Mouse (Mus musculus) forebrain, embryonic 14.5 days (tissue): Measurements from ENCODE around the gene Klhdc1. TPM values are rescaled to one million over a fixed set of nuclear protein-coding genes. Genes with fewer than 3 reads are reported as not detected.

ENCODE experiments used
- ATAC-seq: fragments of 200-750 bp; cut with Nextera tagmentation; 2 replicates; pipeline ENCODE4 v1.8.0; 2017; ENCODE audit warnings: mild to moderate bottlenecking, moderate library complexity
- DNase-seq: peaks from one replicate; pipeline ENCODE4 v3.0.0-alpha.2; 2015; ENCODE audit warnings: low spot score
- H3K27ac ChIP-seq: fragments of 300-500 bp; sonication (generic); 2 replicates; pipeline ENCODE4 v1.5.1; 2014; ENCODE audit warnings: low read depth, mild to moderate bottlenecking, control low read depth, low read length, moderate library complexity
- H3K27me3 ChIP-seq: fragments of 300-500 bp; sonication (generic); replicated peaks from 2 replicates; pipeline ENCODE4 v1.6.1; 2014; ENCODE audit warnings: low read length, control low read depth, mixed read lengths; ENCODE audit not compliant: control insufficient read depth, insufficient read depth
- H3K36me3 ChIP-seq: fragments of 300-500 bp; sonication (generic); 2 replicates; pipeline ENCODE4 v1.6.1; 2014; ENCODE audit warnings: low read length, control low read depth; ENCODE audit not compliant: control insufficient read depth, insufficient read depth
- H3K4me1 ChIP-seq: fragments of 300-500 bp; sonication (generic); 2 replicates; pipeline ENCODE4 v1.6.1; 2014; ENCODE audit warnings: antibody characterized with exemption, low read length, control low read depth; ENCODE audit not compliant: control insufficient read depth, insufficient read depth
- H3K4me2 ChIP-seq: fragments of 300-500 bp; sonication (generic); 2 replicates; pipeline ENCODE4 v1.6.1; 2014; ENCODE audit warnings: mild to moderate bottlenecking, control low read depth, low read length
- H3K4me3 ChIP-seq: fragments of 300-500 bp; sonication (generic); 2 replicates; pipeline ENCODE4 v1.5.1; 2014; ENCODE audit warnings: low read depth, low read length, control low read depth
- H3K9ac ChIP-seq: fragments of 300-500 bp; sonication (generic); 2 replicates; pipeline ENCODE4 v1.6.1; 2014; ENCODE audit warnings: mild to moderate bottlenecking, low read length, control low read depth, moderate library complexity
- H3K9me3 ChIP-seq: fragments of 300-500 bp; sonication (generic); replicated peaks from 2 replicates; pipeline ENCODE4 v1.6.1; 2016; ENCODE audit warnings: low read length, control low read depth, mixed read lengths; ENCODE audit not compliant: control insufficient read depth
- WGBS: fragments of 180-500 bp; shearing (Covaris S2); extraction: QIAGEN DNeasy Blood & Tissue Kit; methylation state at CpG from one replicate; pipeline ENCODE4 v1.1.7; 2014; 5-methylcytosine and 5-hydroxymethylcytosine counted together
- polyA plus RNA-seq: library from polyadenylated mRNA; unstranded; fragments of >200 nt; fragmentation: Nextera tagmentation; extraction: Ambion mirVana; gene quantifications from 2 replicates; pipeline ENCODE4 v1.2.1, GENCODE M21; 2014

Gene Klhdc1
- polyA plus RNA-seq, 1 experiment from 2014 or later, result 11.9 TPM

- Histone ChIP-seq H3K27me3 (no peaks in the 10 kb centered on the region), H3K4me1 (no peaks in the 10 kb centered on the region), H3K9ac (no peak overlapping the region), H3K9me3 (no peaks in the 10 kb centered on the region), H3K36me3 (no peaks in the 10 kb centered on the region), H3K27ac (no peak overlapping the region), H3K4me2 (no peak overlapping the region), H3K4me3 (no peak overlapping the region)
- DNase-seq, result no peak
- ATAC-seq, result no peak
- 92% methylated on average over 4 of the region's 4 CpGs for WGBS
These were observed 8.8 kb downstream of the Klhdc1 start for GRCm38 (mm10) chr12:69249766-69250165.

- Histone ChIP-seq H3K4me3 (no peak overlapping the region), H3K27me3 (no peaks in the 10 kb centered on the region), H3K4me1 (no peaks in the 10 kb centered on the region), H3K4me2 (no peak overlapping the region), H3K27ac (no peak overlapping the region), H3K9me3 (no peaks in the 10 kb centered on the region), H3K36me3 (no peaks in the 10 kb centered on the region), H3K9ac (no peak overlapping the region)
- DNase-seq, result no peak
- no peak for ATAC-seq
- WGBS, result 78% methylated on average over 8 of the region's 8 CpGs
These were observed 9.8 kb downstream of the Klhdc1 start for GRCm38 (mm10) chr12:69250756-69251155.

GRCm38 (mm10) chr12:69253806-69254205 is 12.8 kb downstream of the Klhdc1 start:
- DNase-seq (no peak), ATAC-seq (no peak)
- H3K36me3 ChIP-seq, result no peaks in the 10 kb centered on the region
- no peaks in the 10 kb centered on the region for H3K27me3 ChIP-seq
- WGBS, result 95% methylated on average over 1 of the region's 1 CpGs
- H3K4me2 ChIP-seq, result no peak overlapping the region
- H3K4me3 ChIP-seq, result no peak overlapping the region
- no peaks in the 10 kb centered on the region for H3K9me3 ChIP-seq
- no peaks in the 10 kb centered on the region for H3K4me1 ChIP-seq
- H3K9ac ChIP-seq, result no peak overlapping the region
- no peak overlapping the region for H3K27ac ChIP-seq

GRCm38 (mm10) chr12:69257836-69258235 is 16.9 kb downstream of the Klhdc1 start:
- DNase-seq (no peak), ATAC-seq (no peak)
- Histone ChIP-seq H3K4me2 (no peak overlapping the region), H3K27me3 (no peaks in the 10 kb centered on the region), H3K9ac (no peak overlapping the region), H3K4me3 (no peak overlapping the region), H3K36me3 (no peaks in the 10 kb centered on the region), H3K4me1 (no peaks in the 10 kb centered on the region), H3K27ac (no peak overlapping the region), H3K9me3 (no peaks in the 10 kb centered on the region)
- WGBS, result 89% methylated on average over 11 of the region's 11 CpGs

- no peak overlapping the region for H3K9ac ChIP-seq
- ATAC-seq (no peak), DNase-seq (no peak)
- WGBS, result 94% methylated on average over 5 of the region's 5 CpGs
- H3K9me3 ChIP-seq, result no peaks in the 10 kb centered on the region
- H3K4me3 ChIP-seq, result no peak overlapping the region
- no peak overlapping the region for H3K4me2 ChIP-seq
- H3K27ac ChIP-seq, result no peak overlapping the region
- no peaks in the 10 kb centered on the region for H3K36me3 ChIP-seq
- no peaks in the 10 kb centered on the region for H3K4me1 ChIP-seq
- H3K27me3 ChIP-seq, result no peaks in the 10 kb centered on the region
These were observed 21.3 kb downstream of the Klhdc1 start for GRCm38 (mm10) chr12:69262251-69262650.

GRCm38 (mm10) chr12:69265031-69265430 is 24.1 kb downstream of the Klhdc1 start:
- H3K36me3 ChIP-seq, result no peaks in the 10 kb centered on the region
- no peaks in the 10 kb centered on the region for H3K27me3 ChIP-seq
- DNase-seq (no peak), ATAC-seq (no peak)
- H3K9me3 ChIP-seq, result no peaks in the 10 kb centered on the region
- WGBS, result 96% methylated on average over 3 of the region's 3 CpGs
- no peaks in the 10 kb centered on the region for H3K4me1 ChIP-seq
- no peak overlapping the region for H3K9ac ChIP-seq
- no peak overlapping the region for H3K4me2 ChIP-seq
- H3K27ac ChIP-seq, result no peak overlapping the region
- H3K4me3 ChIP-seq, result no peak overlapping the region

- DNase-seq (peak; percentile 6), ATAC-seq (no peak)
These were observed 27.1 kb downstream of the Klhdc1 start for GRCm38 (mm10) chr12:69267956-69268632.

GRCm38 (mm10) chr12:69268956-69269355 is 28.0 kb downstream of the Klhdc1 start:
- Histone ChIP-seq H3K27ac (no peak overlapping the region), H3K4me2 (no peak overlapping the region), H3K4me1 (no peaks in the 10 kb centered on the region), H3K9me3 (no peaks in the 10 kb centered on the region), H3K27me3 (no peaks in the 10 kb centered on the region), H3K9ac (no peak overlapping the region), H3K36me3 (no peaks in the 10 kb centered on the region), H3K4me3 (no peak overlapping the region)
- DNase-seq (no peak), ATAC-seq (no peak)
- 49% methylated on average over 2 of the region's 2 CpGs for WGBS

More at GRCm38 (mm10) chr12:69267956-69268632, 27.1 kb downstream of the Klhdc1 start:
- WGBS, result 71% methylated on average over 11 of the region's 11 CpGs
- no peaks in the 10 kb centered on the region for H3K9me3 ChIP-seq
- no peak overlapping the region for H3K4me3 ChIP-seq
- H3K4me2 ChIP-seq, result no peak overlapping the region
- no peaks in the 10 kb centered on the region for H3K27me3 ChIP-seq
- H3K27ac ChIP-seq, result no peak overlapping the region
- no peak overlapping the region for H3K9ac ChIP-seq
- H3K36me3 ChIP-seq, result no peaks in the 10 kb centered on the region
- no peaks in the 10 kb centered on the region for H3K4me1 ChIP-seq

- H3K27ac ChIP-seq, result no peak overlapping the region
- H3K27me3 ChIP-seq, result no peaks in the 10 kb centered on the region
- H3K9me3 ChIP-seq, result no peaks in the 10 kb centered on the region
- no peak overlapping the region for H3K4me2 ChIP-seq
- no peaks in the 10 kb centered on the region for H3K4me1 ChIP-seq
- 60% methylated on average over 1 of the region's 1 CpGs for WGBS
- no peak for ATAC-seq
- DNase-seq, result no peak
- H3K36me3 ChIP-seq, result no peaks in the 10 kb centered on the region
- H3K9ac ChIP-seq, result no peak overlapping the region
- no peak overlapping the region for H3K4me3 ChIP-seq
These were observed 39.0 kb downstream of the Klhdc1 start for GRCm38 (mm10) chr12:69279931-69280469.
